Mouse (Mus musculus) midbrain, embryonic 13.5 days (tissue): ENCODE results near the gene Abhd17a. TPM values are rescaled to one million over a fixed set of nuclear protein-coding genes. Genes with fewer than 3 reads are reported as not detected.
"Not testable (repeated sequence)": the region's sequence is repeated elsewhere in the genome, so short reads cannot be mapped to it uniquely, and the experiment has no call there.

Experiments
- ATAC-seq: fragments of 200-750 bp; cut with Nextera tagmentation; 2 replicates; pipeline ENCODE4 v1.8.0; 2017; ENCODE audit warnings: mild to moderate bottlenecking, moderate TSS enrichment, moderate library complexity
- H3K27ac ChIP-seq: fragments of 300-500 bp; sonication (generic); 2 replicates; pipeline ENCODE4 v1.5.1; 2015; ENCODE audit warnings: inconsistent platforms, mild to moderate bottlenecking, moderate library complexity
- H3K27me3 ChIP-seq: fragments of 300-500 bp; sonication (generic); 2 replicates; pipeline ENCODE4 v1.6.1; 2015; ENCODE audit warnings: mild to moderate bottlenecking, inconsistent platforms
- H3K36me3 ChIP-seq: fragments of 300-500 bp; sonication (generic); 2 replicates; pipeline ENCODE4 v1.6.1; 2015; ENCODE audit warnings: mild to moderate bottlenecking, inconsistent platforms
- H3K4me1 ChIP-seq: fragments of 300-500 bp; sonication (generic); replicated peaks from 2 replicates; pipeline ENCODE4 v1.6.1; 2015; ENCODE audit warnings: inconsistent platforms
- H3K4me2 ChIP-seq: fragments of 300-500 bp; sonication (generic); replicated peaks from 2 replicates; pipeline ENCODE4 v1.6.1; 2015; ENCODE audit warnings: moderate library complexity, mild to moderate bottlenecking, inconsistent platforms
- H3K4me3 ChIP-seq: fragments of 300-500 bp; sonication (generic); replicated peaks from 2 replicates; pipeline ENCODE4 v1.5.1; 2015; ENCODE audit warnings: mild to moderate bottlenecking, inconsistent platforms
- H3K9ac ChIP-seq: fragments of 300-500 bp; sonication (generic); replicated peaks from 2 replicates; pipeline ENCODE4 v1.6.1; 2015; ENCODE audit warnings: mild to moderate bottlenecking, inconsistent platforms
- H3K9me3 ChIP-seq: fragments of 300-500 bp; sonication (generic); 2 replicates; pipeline ENCODE4 v1.6.1; 2016; ENCODE audit warnings: mild to moderate bottlenecking, inconsistent platforms
- WGBS: fragments of 180-500 bp; shearing (Covaris S2); methylation state at CpG from one replicate; pipeline ENCODE4 v1.1.7; 2015; 5-methylcytosine and 5-hydroxymethylcytosine counted together
- polyA plus RNA-seq: library from polyadenylated mRNA; unstranded; fragments of >200 nt; fragmentation: Nextera tagmentation; extraction: Ambion mirVana; gene quantifications from 2 replicates; pipeline ENCODE4 v1.2.1, GENCODE M21; 2015

Abhd17a gene
- polyA plus RNA-seq, 1 experiment from 2014 or later: 93.4 TPM

DNA sequence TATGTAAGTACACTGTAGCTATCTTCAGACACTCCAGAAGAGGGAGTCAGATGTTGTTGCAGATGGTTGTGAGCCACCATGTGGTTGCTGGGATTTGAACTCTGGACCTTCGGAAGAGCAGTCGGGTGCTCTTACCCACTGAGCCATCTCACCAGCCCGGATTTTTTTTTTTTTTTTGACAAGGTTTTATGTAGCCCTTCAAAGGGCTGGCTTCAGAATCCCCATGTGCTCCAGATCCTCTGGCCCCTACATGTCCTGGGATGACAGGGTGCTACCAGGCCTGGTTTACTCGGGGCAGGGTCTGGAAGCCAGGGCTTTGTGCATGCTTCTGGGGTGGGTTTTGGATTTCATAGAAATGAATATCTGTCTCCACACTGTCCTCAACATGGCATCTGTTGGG, 15.6 kb upstream of the Abhd17a start, which contains the start of gene Gm49322:
Gene Gm49322 (plus strand): TSS at position 301 of the 400 bp plus-strand sequence.
- peaks cover 40% of the 10 kb centered on the region for H3K36me3 ChIP-seq

DNA sequence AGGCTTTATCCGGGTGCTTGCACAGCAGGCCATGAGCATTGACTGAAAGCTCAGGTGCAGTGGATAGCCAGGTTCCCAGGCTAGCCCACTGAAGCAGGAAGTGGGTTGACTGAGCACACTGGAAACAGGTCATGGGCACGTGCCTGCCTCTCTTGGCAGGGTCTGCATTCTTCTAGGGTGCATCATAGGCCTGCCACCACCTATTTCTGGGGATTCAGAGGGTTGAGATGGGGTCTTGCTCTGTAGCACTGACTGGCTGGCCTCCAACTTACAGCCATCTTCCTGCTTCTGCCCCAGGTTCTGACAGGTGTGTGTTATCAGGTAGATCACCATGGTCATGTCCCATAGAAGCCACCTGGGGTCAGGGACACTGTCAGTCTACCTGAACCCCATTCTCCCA, 14.8 kb upstream of the Abhd17a start:
- Histone ChIP-seq H3K27ac (no peak overlapping the region), H3K9ac (no peak overlapping the region), H3K4me2 (no peak overlapping the region), H3K9me3 (no peaks in the 10 kb centered on the region), H3K4me3 (no peak overlapping the region), H3K36me3 (peaks cover 40% of the 10 kb centered on the region), H3K4me1 (peaks cover 20% of the 10 kb centered on the region), H3K27me3 (no peaks in the 10 kb centered on the region)
- no peak for ATAC-seq
- 84% methylated on average over 2 of the region's 2 CpGs for WGBS

More for the DNA sequence above, 15.6 kb upstream of the Abhd17a start, which contains the start of gene Gm49322:
- H3K9me3 ChIP-seq, H3K4me3 ChIP-seq, H3K4me2 ChIP-seq, H3K27ac ChIP-seq, H3K9ac ChIP-seq, H3K27me3 ChIP-seq, ATAC-seq: not testable (repeated sequence)
- H3K4me1 ChIP-seq: peaks cover 20% of the 10 kb centered on the region
- 86% methylated on average over 4 of the region's 4 CpGs for WGBS

DNA sequence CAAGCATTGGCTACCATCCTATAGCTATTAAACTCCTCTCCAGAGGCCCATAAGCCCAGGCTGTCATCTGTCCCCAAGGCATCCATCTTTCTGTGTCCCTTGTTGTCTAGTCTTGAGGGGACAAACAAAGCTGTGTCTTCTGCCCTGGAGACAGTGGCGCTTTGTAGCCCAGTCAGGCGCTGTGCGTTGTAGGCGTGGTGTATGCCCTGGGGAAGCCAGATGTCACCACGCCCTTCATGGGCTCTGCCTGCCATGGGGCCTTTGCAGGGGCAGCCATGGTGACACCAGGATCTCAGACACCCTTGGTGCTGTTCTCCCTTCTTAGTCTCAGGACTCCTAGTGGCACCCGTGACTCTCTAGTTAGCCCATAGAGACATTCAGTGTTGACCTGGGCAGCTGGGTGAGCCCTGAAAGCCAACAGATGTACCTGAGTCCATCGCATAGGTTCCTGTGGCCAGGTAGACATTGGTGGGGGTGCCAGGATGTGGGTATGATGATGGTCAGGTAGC, 13.9 kb upstream of the Abhd17a start:
- ATAC-seq: no peak

DNA sequence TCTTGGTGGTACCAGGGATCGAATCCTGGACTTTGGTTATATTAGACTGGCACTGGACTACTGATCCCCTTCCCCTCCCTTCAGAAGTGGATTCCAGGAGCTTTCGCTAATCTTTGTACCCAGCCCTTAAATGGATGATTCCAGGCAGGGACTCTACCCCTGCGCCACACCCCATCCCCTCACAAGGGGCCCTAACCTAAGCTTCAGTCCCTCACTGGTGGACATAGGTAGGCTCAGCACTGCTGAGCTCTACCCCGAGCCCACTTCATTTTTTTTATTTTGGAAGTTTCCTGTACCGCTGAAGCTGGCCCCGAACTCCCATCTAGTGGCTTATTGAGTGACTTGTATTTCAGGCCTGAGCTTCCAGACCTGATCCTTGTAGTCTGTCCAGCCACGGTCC, 13.2 kb upstream of the Abhd17a start:
- 43% methylated on average over 7 of the region's 7 CpGs for WGBS

More for the DNA sequence above, 13.9 kb upstream of the Abhd17a start:
- WGBS: 93% methylated on average over 7 of the region's 7 CpGs
- Histone ChIP-seq H3K4me1 (peaks cover 20% of the 10 kb centered on the region), H3K4me3 (peak overlapping the region; percentile 69), H3K4me2 (peak overlapping the region; percentile 96), H3K9ac (peak overlapping the region; percentile 78), H3K36me3 (peaks cover 31% of the 10 kb centered on the region), H3K27me3 (no peaks in the 10 kb centered on the region), H3K27ac (peak overlapping the region; percentile 90; the same call in 1 of the 2 replicates), H3K9me3 (no peaks in the 10 kb centered on the region)

DNA sequence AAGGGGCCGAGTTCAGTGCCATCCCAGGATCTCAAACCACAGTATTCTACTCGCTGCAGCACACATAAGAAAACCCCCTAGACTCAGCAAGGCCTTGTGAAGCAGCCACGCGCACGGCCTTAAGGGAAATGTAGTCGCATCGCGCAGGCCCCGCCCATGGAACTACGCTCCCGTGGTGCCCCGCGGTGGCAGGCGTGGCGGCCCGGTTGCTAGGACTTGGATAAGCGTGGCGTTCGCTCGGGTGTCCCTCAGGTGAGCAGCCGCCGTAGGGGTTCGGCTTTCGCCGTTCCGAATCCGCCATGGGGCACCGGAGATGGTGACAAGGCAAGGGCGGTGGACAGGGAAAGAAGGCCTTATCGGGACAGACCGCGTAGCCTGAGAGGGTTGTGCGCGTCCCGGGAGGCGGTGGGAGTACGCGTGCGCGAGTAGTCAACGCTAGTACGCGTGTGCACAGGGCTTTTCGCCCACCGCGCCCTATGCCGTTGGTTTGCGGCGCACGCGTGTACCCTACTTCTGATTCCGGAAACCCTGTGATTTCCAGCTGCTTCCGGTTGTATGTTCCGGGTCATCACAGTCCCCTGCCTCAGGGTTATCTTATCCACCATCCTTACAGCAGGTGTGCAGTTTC, 12.7 kb upstream of the Abhd17a start, which contains the start of the genes Scamp4 and Adat3:
Gene Scamp4 (plus strand): TSS at position 175 of the 628 bp plus-strand sequence.
Gene Adat3 (plus strand): TSS at position 183 of the 628 bp plus-strand sequence.
- H3K4me2 ChIP-seq: peak within 1 kb of the TSS; percentile 96
- H3K36me3 ChIP-seq: peaks cover 18% of the 10 kb centered on the region
- H3K27me3 ChIP-seq: no peaks in the 10 kb centered on the region
- H3K9me3 ChIP-seq: no peaks in the 10 kb centered on the region
- peaks cover 20% of the 10 kb centered on the region for H3K4me1 ChIP-seq
- H3K4me3 ChIP-seq: peak within 1 kb of the TSS; percentile 69
- WGBS: under 1% methylated on average over 54 of the region's 54 CpGs
- peak within 1 kb of the TSS; percentile 90 for H3K27ac ChIP-seq
- H3K9ac ChIP-seq: peak within 1 kb of the TSS; percentile 78
- peak; percentile 96 for ATAC-seq

More for the DNA sequence above, 13.2 kb upstream of the Abhd17a start:
- Histone ChIP-seq H3K4me3 (peak overlapping the region; percentile 69), H3K27ac (peak overlapping the region; percentile 90), H3K9ac (peak overlapping the region; percentile 78), H3K4me2 (peak overlapping the region; percentile 96), H3K27me3 (no peaks in the 10 kb centered on the region), H3K4me1 (peaks cover 20% of the 10 kb centered on the region), H3K36me3 (peaks cover 24% of the 10 kb centered on the region), H3K9me3 (no peaks in the 10 kb centered on the region)
- peak; percentile 58 for ATAC-seq

DNA sequence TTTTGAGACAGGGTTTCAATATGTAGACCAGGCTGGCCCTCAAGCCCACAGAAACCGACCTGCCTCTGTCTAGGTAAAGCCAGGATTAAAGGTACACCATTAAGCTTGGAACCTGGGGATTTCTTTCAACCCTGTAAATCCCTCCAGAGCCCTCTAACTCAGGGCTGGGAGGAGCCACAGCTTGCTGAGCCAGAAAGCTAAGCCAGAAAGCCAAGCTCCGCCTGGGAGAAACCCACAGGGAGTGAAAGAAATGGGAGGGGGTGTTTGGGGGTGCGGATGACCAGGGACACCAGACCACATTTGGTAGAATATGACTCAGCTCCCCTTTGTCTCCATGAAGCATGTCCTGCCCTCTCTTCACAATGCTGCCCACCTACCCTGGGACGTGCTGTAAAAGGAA, 6.2 kb upstream of the Abhd17a start:
- ATAC-seq: no peak
- Histone ChIP-seq H3K4me3 (no peak overlapping the region), H3K27me3 (peaks cover 11% of the 10 kb centered on the region; the same call in 1 of the 2 replicates), H3K27ac (no peak overlapping the region), H3K36me3 (no peaks in the 10 kb centered on the region), H3K4me2 (no peak overlapping the region), H3K4me1 (no peaks in the 10 kb centered on the region), H3K9ac (no peak overlapping the region), H3K9me3 (no peaks in the 10 kb centered on the region)
- 47% methylated on average over 4 of the region's 4 CpGs for WGBS

DNA sequence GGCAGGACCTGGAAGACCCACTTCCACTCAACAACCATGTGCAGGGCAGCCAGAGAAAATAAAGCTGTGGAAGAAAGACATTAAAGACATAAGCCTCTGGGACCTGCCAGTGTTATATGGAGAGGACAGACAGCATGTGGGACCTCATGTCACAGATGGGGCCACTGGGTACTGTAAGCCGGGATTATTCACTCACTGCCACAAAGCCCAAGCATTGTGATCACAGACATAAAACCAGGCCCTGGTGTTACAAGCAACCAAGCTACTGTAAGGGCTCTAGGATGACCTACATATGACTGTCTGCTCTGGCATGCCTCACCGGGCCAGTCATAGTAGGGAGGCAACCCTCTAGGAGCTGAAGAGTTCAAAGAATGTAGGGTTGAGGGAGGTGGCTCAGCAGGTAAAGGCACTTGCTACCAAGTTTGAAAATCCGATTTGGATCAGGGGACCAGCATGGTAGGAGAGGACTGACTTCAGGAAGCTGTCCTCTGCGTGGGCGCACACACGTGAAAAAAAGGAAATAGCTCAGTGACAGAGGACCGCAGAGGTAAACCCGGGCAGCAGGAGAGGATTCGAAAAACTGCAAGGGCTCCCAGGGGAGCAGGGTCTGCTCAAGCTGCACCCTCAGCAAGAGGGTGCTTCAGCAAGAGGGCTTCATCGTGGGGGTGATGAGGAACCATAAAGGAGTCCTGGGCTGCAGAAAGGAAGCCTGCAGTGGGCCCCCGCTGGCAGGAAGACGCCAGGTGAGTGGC, 838 bp downstream of the Abhd17a start:
- no peaks in the 10 kb centered on the region for H3K9me3 ChIP-seq

DNA sequence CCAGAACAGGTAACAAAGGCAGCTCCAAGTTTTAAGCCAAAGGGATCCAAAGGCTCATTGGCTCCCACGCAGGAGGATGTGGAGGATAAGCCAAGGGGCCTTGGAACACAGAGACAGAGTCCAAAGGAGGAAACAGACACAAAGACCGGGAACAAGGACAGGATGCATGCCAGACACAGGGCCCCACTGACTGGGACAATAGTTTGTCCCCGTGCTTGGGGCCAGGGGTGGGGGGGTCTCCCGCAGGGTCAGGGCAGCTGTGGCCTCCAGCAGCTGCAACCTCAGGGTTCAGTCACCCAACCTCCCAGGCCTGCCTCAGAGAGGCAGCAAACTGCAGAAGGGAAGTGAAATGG, 2.9 kb downstream of the Abhd17a start:
- no peak overlapping the region for H3K9ac ChIP-seq

More for the DNA sequence above, 838 bp downstream of the Abhd17a start:
- no peaks in the 10 kb centered on the region for H3K27me3 ChIP-seq
- peaks cover 23% of the 10 kb centered on the region for H3K36me3 ChIP-seq
- peak overlapping the region; percentile 91 for H3K4me3 ChIP-seq
- peaks cover 37% of the 10 kb centered on the region for H3K4me1 ChIP-seq
- WGBS: 21% methylated on average over 12 of the region's 12 CpGs
- ATAC-seq: no peak
- peak overlapping the region; percentile 65; the same call in 1 of the 2 replicates for H3K27ac ChIP-seq
- H3K4me2 ChIP-seq: peak overlapping the region; percentile 100
- peak overlapping the region; percentile 98 for H3K9ac ChIP-seq

DNA sequence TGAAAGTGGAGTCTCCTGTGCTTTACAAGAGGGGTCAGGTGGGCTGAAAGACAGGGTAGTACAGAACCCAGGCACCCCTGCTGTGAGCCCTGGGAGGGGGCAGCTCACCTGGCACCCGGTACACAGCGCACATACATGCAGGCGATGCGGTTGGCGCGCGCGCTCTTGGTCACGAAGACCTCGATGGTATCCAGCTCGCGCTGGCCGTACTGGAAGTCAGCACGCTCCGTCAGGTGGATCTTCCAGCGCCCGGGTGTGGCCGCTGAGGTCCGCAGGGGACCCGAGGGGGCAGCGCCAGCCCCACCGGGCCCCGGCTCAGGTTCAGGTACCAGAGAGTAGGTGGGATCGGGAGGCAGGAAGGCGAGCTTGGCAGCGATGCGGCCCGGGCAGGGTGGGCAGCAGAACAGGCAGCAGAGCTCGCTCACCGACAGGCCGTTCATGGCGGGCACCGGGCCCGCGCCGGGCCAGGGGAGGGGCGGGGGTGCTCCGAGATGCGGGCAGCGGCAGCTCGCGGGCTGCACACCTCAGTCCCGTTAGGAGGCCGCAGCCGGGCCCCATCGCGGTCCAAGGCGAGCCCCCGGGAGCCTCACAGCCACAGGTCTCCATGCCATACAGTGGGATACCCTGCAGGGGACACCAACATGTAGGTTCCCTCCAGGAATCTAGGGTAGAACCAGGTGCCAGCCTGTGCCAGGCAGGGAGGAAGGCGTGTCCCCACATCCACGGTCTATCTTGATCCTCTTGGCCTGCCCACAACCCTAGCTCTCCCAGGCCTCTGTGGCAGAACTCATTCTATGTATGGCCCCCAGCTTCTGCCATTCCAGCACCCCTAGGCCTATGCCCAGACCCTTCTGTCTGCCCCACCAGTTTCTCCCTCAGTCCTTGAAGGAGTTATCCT, 3.5 kb downstream of the Abhd17a start:
- no peak overlapping the region for H3K4me2 ChIP-seq
- 96% methylated on average over 40 of the region's 51 CpGs for WGBS
- peaks cover 37% of the 10 kb centered on the region for H3K4me1 ChIP-seq
- H3K27me3 ChIP-seq: no peaks in the 10 kb centered on the region
- peak overlapping the region; percentile 10; the same call in 1 of the 2 replicates for H3K9ac ChIP-seq
- peak overlapping the region; percentile 14; the same call in 1 of the 2 replicates for H3K27ac ChIP-seq
- no peaks in the 10 kb centered on the region for H3K9me3 ChIP-seq
- no peak overlapping the region for H3K4me3 ChIP-seq
- H3K36me3 ChIP-seq: peaks cover 38% of the 10 kb centered on the region
- ATAC-seq: no peak

More for the DNA sequence above, 2.9 kb downstream of the Abhd17a start:
- 44% methylated on average over 4 of the region's 4 CpGs for WGBS
- Histone ChIP-seq H3K36me3 (peaks cover 38% of the 10 kb centered on the region), H3K9me3 (no peaks in the 10 kb centered on the region), H3K4me2 (no peak overlapping the region), H3K4me3 (no peak overlapping the region), H3K4me1 (peaks cover 37% of the 10 kb centered on the region), H3K27ac (no peak overlapping the region), H3K27me3 (no peaks in the 10 kb centered on the region)
- ATAC-seq: no peak

DNA sequence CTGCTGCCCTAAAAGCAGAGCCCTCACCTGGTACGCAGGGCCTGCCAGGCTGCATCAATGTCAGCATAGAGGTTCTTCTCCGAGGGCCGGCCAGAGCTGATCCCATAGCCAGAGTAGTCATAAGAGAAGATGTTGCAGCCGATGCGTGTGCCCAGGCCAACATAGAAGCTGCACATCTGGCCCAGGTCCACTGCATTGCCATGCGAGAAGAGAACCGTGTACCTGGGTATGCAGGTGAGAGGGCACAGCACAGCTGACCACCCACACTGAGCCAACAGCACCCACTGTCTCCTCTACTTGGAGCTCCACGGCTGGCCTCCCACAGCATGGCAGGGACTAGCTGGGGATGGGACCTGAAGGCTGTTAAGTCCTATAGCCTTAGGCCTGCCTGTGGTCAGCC, 4.6 kb downstream of the Abhd17a start:
- Histone ChIP-seq H3K4me1 (peaks cover 36% of the 10 kb centered on the region), H3K4me2 (no peak overlapping the region), H3K9ac (peak overlapping the region; percentile 16; the same call in 1 of the 2 replicates), H3K36me3 (peaks cover 38% of the 10 kb centered on the region), H3K4me3 (no peak overlapping the region), H3K27ac (no peak overlapping the region), H3K27me3 (no peaks in the 10 kb centered on the region), H3K9me3 (no peaks in the 10 kb centered on the region)
- ATAC-seq: no peak
- 97% methylated on average over 8 of the region's 8 CpGs for WGBS
